Mouse (Mus musculus) heart, adult 2 months (tissue): ENCODE results near the gene Glt6d1.

Source experiments
- CTCF ChIP-seq: fragments of 200-600 bp; IDR thresholded peaks from 2 replicates; pipeline ENCODE4 v1.8.1; 2022; ENCODE audit warnings: antibody characterized with exemption, mild to moderate bottlenecking, moderate library complexity
- EP300 ChIP-seq: fragments of 200-500 bp; IDR thresholded peaks from 2 replicates; pipeline ENCODE4 v1.6.1; 2011; ENCODE audit warnings: low read depth, low read length, control low read depth; ENCODE audit not compliant: insufficient read depth
- POLR2A ChIP-seq: fragments of 200-500 bp; IDR thresholded peaks from 2 replicates; pipeline ENCODE4 v1.6.1; 2011; ENCODE audit warnings: mild to moderate bottlenecking, low read depth, low read length, control low read depth; ENCODE audit not compliant: insufficient read depth

GRCm38 (mm10) chr2:25785573-25786322, 29.9 kb downstream of the Glt6d1 start:
- TF ChIP-seq CTCF (no peak), POLR2A (no peak), EP300 (no peak)
